Mouse (Mus musculus): ENCODE measurements around the gene Rgs19.

The Rgs19 gene

DNA sequence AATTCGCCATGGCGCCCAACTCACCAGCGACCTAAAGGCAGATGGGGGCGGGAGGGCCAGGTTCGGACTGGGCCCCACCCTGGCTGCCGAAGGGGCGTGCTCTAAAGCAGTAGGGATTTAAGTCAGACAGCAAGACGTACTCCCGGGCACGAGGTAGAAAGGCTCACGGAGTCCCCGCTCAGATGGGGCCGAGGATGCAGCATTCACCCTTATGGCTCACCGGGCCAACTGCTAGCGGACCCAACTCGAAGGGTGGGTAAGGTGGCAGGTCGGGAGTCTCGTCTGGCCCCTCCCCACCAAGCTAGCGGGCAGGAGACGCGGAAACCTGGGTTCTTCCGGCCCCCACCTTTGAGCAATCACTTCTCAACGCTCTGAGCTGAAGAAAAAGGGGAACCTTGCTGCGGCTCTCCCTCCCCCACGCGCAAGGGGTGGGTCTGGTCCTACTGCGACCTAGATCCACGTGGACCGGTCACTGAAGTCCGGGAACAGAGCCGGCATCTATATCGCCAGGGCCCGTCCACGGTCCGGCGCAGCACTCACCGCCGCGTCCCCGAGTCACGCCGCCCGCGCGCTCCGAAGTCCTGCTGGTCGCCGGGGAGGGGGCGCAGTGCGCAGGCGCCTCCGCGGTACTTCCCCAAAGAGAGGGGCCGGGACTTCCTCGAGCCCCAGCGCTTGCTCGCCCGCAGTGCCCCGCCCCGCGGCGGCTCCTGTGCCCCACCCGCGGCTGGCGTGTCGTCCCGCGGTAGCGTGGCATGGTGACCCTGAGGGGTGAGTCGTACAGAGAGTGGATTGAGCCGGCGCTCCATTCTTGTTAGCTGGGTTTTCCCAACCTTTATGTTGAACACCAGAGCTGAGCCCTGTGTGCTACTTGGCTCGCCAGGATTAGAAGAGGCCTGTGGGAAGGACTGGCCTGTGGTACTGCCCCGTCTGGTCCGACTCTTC lies at the start of gene Rgs19:
Gene Rgs19 (minus strand): TSS at position 639 of the 942 bp plus-strand sequence.
- DNase-seq (ENCODE audit: low spot score in 2 of 2), result peak; percentile 64 to 70

DNA sequence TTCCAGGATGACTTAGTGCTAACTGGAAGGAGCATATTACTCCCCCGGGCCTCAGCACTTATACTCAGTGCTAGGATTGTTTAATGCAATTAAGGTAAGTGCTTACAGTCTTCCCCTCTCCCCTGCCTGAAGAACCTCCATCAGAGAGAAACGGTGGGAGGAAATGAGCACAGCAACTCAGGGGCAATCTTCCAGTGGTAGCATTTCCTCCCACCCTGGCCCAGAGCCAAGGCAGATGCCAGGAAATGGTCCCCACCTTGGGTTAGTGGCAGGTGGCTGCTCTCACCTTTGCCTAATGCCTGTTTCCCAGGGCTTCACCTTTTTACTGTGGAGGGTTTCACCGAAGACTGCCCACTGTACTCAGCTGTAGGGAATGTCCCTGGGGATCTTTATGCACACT lies 36.3 kb upstream of the Rgs19 start:
- no peak for DNase-seq (ENCODE audit: low spot score in 2 of 2)

DNA sequence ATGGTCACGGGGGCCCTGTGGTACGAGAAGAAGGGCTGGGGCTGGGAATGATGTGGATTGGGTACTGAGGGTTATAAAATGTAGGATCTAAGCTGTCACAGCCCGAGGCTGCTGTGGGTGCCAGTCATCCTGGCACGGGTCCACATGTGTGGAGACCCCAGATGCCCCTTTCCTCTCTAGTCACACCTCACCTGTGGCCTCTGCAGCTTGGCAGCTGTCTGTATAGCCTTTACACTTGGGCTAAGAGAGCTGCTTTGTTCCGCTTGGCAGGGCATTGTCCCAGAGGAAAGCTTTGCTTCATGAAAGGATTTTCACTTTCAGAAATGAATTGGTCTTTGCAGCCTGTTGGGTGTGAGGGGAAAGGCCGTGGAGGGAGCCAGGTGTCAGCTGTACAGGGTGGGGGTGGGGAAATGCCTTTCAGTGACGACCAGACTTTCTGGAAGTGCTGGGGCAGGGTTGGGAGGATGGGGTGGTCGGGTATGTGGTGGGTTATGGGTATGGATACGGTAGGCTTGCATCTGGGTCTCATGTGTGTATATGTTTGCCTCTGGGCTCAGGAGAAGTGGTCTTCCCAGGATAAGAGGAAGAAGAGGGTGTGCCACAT lies 34.0 kb upstream of the Rgs19 start:
- no peak for DNase-seq (ENCODE audit: low spot score in 2 of 2)

DNA sequence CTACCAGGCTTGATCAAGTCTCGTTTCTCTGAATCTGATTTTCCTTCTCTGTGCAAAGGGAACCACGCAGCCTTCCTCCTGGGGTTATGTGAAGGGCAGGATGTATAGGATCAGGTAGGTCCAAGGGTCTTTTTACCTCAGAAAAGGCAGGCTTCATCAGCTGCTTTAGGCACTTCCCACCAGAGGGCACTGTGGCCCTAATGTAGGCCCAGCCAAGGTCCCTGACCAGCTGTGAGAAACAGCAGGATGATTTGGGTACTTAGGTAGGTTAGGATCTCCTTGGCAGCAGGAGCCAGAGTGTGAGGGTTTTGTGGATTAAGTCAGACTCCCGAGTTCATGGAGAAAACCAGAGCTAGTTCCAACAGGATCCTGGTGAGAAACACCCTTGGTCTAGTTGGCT lies 28.4 kb upstream of the Rgs19 start:
- no peak for DNase-seq (ENCODE audit: low spot score in 2 of 2)

DNA sequence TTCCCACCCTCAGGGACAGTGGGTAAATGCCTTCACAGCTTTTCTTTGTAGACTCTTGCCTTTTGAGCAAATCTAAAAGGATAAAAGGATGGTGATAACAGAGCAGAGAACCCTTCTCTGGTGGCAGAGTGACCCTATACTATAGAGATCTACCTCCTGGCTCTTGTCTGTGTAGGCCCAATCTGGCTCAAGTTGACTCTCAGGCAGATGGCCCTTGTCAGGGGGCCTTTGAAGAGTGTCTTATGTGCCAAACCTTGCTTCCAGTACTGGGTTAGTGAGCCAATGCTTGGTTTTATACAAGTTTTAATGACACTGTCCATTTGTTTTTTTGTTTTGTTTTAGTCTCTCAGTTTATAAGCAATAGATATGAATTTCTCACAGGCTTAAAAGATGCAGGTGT lies 27.4 kb upstream of the Rgs19 start:
- no peak for DNase-seq (ENCODE audit: low spot score in 2 of 2)

DNA sequence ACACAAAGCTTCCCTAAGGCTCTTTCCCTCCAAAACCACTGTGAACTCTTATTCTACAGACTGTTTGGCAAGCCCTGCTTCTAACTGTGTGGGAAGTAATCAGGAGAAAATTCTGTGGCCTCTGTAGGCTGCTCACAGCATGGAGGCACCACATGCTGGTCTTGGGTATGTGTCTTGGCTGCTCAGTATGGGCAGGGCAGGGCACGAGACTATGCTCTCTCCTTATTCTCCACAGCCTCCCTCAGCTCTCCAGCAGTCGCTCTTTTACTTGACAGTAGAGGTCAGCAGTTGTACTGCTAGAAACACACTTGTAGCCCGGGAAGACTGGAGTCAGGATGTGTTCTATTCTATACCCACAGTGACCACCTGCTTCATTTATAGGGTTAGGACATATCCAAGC lies 26.3 kb upstream of the Rgs19 start:
- DNase-seq (ENCODE audit: low spot score in 2 of 2), result no peak

DNA sequence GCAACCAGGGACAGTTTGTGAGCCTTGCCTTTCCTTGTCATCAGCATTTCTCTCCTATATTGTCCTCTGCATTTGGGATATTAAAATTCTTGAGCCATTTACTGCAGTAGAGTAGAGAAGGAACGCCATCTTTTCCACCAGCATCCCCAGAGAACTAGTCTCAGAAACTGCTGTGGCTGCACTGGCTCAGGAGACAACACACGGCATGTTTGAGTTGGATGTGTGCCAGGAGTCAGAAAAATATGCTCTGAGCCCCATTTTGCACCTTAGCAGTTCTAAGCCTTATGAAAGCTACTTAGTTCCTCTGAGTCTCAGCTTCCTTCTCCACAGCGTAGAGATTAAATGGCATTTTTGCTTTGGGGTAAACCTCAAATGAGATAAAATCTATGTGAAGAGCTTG lies 23.2 kb upstream of the Rgs19 start:
- no peak for DNase-seq (ENCODE audit: low spot score in 2 of 2)

DNA sequence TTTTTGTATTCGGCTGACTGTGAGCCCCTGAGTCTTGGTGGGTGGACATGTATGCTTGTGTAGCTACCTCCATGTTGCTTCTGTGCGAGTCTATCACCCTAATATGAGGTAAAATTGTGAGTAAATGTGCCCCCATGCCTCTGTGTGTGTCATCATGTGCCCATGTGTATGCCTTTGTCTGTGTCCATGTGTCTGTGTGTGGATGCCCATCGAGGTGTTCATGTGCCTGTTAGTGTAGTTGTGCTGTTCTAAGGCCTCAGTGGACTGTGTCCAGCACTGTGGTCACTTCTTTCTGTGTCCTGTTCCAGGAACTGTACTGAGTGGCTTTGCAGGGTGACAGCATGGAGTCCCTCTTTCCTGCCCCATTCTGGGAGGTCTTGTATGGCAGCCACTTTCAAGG lies 21.6 kb upstream of the Rgs19 start:
- DNase-seq (ENCODE audit: low spot score in 2 of 2), result no peak

DNA sequence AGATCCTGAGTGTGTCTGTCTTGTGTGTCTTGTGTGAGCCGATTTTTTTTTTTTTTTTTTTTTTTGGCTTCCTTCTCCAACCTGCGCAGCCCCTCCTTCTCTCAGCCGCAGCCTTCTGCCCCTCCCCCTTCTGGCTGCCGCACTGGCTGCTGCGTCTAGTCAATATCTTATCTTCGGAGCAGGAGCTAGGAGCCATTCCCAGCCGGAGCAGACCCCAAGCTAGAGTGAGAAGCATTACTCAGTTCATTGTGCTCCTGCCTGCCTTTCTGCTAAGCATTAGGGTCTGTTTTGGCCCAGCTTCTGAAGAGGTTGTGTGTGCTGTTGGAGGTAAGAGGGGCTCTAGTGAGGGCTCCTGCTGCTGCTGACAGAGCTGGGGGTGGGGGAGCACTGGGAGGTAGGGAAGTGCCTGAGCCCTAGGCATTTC lies 21.1 kb upstream of the Rgs19 start, which contains the start of gene Oprl1:
Gene Oprl1 (plus strand): TSS at position 114 of the 424 bp plus-strand sequence.
- peak; percentile 57 to 62 for DNase-seq (ENCODE audit: low spot score in 2 of 2)

DNA sequence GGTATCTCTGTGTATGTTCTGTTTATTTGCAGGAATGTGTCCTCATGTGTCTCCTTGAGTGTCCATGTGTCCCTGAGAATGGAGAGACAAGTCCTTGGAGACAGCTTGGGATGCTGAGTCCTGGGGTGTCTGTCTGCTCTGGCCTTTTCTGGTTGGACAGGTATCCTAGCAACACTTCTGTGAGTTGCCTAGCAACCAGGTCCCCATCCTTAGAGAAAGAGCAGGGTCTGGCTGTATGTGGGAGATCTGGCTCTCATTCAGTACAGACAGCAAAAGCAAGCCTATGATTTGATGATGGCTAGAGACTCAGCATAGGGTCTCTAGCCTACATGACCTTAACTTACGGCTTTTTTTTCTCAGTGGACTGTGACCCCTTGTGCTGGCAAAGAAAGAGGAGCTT lies 20.0 kb upstream of the Rgs19 start:
- DNase-seq (ENCODE audit: low spot score in 2 of 2), result peak; percentile 59 to 74

DNA sequence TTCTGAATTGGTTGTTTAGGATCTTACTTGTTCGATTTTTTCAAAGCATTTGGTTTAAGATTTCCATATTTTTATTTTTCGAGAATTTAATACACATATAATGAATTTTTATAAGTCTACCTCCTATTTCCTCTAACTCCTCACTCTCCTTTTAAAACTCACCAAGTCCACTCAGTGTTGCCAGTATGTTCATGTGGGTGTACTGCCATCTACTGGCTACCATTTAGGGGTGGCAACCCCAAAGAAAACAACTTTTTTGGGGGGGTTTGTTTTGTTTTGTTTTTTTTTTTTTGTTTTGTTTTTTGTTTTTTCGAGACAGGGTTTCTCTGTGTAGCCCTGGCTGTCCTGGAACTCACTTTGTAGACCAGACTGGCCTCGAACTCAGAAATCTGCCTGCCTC lies 12.9 kb upstream of the Rgs19 start:
- no peak for DNase-seq (ENCODE audit: low spot score in 2 of 2)

DNA sequence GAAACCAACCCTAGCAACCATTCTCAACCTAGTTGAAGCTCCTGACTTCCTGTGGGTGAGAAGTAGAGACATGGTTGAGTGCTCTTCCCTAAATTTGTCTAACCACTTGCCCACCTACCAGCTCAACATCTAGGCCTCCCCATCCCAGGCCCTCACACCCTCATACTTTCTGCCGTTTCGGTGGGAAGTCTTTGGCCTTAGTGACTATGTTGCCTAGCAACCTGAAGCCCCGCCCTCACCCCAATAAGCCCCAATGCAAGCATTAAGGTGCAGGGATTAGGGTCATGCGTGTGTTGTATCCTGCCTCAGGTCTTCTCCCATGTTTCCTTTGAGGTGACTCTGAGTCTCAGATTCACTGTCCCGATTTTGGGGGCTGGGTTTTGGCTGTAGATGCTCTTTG lies 4.5 kb upstream of the Rgs19 start, which contains the start of gene Lkaaear1:
Gene Lkaaear1 (minus strand): TSS at position 202 of the 400 bp plus-strand sequence.
- no peak for DNase-seq (ENCODE audit: low spot score in 2 of 2)

DNA sequence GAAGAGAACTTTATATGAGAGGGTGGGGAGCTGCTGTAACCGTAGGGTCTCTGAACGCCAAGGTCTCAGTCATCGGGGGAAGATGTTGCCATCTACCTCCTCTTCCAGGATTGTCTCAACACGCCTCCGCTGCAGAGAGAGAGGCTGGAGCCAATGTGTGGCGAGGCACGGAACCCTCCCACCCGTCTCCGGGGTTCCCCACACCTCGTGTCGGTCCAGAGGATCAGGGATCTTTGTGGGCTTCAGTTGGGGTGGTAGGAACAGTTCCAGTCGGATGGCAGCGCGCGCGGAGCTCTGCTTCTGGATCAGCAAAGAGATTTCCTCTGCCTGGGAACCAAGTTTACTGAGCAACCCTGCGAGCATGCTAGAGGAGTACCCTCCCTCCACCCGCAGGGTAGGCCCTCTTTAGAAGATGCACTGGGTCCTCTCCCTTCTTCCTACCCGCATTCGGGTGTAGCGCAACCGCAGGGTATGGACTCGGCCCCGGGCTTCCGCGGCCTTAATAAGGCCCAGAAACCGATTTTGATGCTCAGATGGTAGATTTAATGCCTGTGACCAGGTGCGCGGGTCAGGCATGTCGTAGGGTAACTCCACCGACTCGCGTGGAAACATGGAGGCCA lies 3.1 kb upstream of the Rgs19 start:
- no peak for DNase-seq (ENCODE audit: low spot score in 2 of 2)

DNA sequence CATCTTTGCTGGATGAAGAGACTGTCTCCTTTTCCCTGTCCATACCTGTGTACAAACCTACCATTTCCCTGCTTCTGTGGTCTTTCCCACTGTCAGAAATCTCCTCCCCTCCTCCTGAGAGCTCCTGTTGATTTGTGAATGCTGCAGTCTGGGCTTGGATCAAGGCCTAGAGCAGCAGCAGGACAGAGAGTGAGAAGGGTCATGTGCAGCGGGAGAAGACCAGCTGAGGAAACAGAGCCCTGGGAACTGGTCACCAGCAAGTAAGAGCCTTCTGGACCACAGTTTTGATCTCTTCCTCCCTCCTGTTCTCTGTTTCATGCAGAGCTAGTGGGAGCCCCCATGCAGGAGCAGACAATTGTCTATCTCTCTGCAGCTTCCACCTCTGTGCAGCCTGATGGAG lies 2.0 kb upstream of the Rgs19 start:
- no peak for DNase-seq (ENCODE audit: low spot score in 2 of 2)

DNA sequence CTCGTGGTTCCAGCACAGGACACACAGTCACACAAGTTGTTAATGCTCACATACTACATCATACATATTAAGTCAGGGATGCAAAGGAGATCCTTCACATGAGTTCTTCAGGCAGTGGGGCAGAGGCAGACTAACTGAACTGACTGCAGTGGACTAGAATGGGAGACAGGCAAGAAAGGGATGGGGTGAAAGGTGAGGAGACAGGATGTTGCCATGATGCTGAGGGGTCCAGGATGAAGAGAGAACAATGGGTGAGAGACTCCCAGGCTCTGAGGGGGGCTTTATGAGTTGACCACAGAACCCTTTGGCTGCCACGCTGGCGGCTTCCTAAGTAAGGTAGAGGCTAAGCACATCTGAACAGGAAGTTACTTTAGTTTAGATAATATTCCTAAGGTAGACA lies 804 bp upstream of the Rgs19 start:
- no peak for DNase-seq (ENCODE audit: low spot score in 2 of 2)

DNA sequence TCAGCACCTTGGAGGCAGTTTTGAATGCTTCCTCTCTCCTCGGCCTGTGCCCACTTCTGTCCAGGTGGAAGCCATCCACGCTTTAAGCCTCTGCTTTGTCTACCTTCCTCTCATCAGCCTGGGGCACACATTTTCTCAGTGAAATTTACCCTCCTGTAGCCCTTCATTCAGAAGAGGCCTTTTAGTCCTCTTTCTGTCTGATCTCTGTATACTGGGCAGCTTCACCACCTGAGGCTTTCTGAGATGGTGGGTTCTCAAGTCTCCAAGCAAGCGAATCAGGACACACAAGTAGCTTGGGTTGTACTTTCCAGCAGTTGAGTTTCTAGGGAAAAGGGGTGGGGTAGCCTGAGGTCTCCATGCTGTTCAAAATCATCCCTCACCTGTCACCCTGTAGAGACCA lies 1.5 kb downstream of the Rgs19 start:
- no peak for DNase-seq (ENCODE audit: low spot score in 2 of 2)

DNA sequence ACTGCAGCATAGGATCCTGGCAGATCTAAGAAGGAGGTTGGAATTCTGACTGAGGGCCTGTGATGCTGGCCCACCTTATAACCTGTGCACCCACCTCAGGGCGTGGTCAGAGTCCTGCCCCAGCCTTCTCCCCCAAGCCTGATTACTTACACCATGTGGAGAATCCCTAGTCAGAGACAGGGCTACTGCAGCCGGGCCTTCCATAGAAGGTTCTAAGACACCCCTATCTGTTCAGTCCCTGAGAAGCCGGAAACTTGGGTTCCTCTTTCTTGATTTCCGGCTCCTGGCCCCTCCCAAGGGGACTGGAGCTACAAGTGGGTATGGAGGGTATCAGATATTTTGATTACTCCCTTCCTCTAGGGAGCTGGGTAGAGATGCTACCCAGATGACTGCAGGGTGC lies 2.2 kb downstream of the Rgs19 start:
- no peak for DNase-seq (ENCODE audit: low spot score in 2 of 2)

DNA sequence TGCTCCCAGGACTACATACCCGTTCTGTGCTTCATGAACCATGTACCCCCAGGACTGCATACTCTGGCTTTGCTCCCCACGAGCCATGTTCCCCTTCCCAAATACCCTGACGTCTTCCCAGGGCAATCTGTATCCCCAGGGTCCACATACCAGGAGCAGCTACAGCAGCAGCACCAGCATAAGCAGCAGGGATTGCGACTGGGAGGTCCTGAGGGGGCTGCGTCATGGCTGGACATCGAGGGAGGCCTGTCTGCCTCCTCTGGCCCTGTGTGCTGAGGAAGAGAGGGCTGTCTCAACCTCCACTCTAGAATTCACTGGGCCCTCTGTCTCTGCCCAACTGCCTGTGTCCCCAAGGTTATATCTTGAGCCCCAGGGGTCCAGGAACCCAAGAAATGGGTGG lies 2.7 kb downstream of the Rgs19 start:
- no peak for DNase-seq (ENCODE audit: low spot score in 2 of 2)

DNA sequence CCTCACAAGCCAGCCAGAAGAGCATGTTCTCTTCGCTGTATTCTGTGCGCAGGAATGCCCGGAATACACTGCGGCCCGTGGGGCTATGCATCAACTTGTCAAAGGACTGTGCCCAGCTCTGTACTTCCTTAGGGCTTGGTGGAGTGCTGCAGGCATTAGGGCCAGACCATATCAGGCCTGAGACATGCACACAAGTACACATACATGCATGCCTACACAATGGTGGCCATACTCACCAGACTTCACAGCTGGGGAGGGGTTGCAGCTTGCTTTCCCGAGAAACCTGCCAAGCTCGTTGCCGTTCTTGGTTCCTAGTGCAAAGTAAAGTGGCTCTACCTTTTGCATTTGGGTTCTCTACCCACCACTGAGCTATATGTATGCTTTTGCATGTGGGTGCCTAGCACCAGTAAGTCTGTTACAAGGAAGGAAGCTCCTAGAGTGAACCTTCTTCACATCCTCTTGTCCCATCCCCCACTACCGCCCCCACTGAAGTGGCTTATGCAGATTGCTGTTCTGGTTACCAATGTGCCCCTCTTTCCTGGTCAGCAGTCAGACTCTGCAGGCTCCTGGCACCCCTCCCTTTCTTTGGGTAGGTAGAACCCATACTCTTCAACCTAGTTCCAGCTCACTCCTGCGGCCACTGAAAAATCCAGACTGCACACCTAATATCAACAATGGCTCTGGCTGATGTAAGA lies 4.2 kb downstream of the Rgs19 start:
- no peak for DNase-seq (ENCODE audit: low spot score in 2 of 2)

DNA sequence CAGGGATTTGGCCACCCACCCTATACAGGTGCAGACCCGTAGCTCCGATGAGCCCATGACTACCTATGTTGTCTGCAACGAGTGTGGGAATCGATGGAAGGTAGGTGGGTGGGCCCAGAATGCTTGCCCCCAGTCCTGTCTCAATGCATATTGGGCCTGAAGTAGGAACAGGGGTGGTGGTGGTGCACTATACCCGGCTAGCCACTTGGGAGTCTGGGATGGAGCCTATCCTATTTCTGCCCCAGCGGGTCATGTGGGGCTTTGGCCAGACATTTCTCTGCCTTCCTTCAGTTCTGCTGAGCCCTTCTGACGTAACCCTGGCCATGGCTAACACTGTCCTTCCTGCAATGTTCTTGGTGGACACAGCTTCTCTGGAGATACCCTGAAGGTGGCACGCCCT lies 6.2 kb downstream of the Rgs19 start:
- no peak for DNase-seq (ENCODE audit: low spot score in 2 of 2)

DNA sequence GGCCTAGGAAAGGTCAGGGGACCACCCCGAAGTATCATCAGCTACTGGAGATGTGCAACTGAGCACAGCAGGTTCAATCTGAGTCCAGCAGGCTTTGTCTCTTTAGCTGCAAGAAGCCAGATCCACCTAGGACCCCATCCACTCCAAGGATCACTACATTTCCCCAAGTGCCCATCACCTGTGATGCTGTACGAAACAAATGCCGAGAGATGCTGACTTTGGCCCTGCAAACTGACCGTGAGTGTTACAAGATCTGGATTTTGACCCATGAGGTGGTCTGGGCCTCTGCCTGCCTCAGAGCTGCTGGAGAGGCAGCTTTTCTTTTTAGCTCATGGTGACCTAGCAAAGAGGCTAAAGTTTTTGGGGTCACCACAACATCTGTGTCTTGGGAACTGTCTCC lies 8.1 kb downstream of the Rgs19 start:
- no peak for DNase-seq (ENCODE audit: low spot score in 2 of 2)

DNA sequence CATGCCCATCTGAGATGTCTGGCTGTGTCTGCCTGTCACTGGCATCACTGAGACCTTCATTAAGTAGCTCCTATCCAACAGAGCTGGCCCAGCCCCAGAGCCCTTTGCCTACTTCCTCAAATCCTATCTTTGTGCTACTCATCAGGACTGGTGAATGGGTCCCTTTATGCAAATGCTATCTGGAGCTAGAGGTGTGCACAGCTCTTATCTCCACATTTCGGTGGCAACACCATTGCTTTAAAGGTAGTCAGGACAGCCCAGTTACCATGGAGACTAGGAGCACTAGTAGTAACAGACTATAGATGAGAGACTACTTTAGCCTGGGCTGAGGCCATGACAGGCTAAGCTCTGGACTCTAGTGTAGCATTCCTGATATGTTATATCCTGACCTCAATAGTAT lies 9.1 kb downstream of the Rgs19 start:
- no peak for DNase-seq (ENCODE audit: low spot score in 2 of 2)
